Mouse (Mus musculus) forebrain, embryonic 10.5 days (tissue): ENCODE data around the gene Dnm3. TPM values are rescaled to one million over a fixed set of nuclear protein-coding genes. Genes with fewer than 3 reads are reported as not detected.

Source experiments
- DNase-seq: peaks from one replicate; pipeline ENCODE4 v3.0.0-alpha.2; 2017; ENCODE audit warnings: low spot score; ENCODE audit errors: extremely low spot score
- H3K27ac ChIP-seq: fragments of 300-500 bp; sonication (generic); 2 replicates; pipeline ENCODE4 v1.5.1; 2016; ENCODE audit warnings: mild to moderate bottlenecking
- H3K27me3 ChIP-seq: fragments of 300-500 bp; sonication (generic); 2 replicates; pipeline ENCODE4 v1.6.1; 2016; ENCODE audit warnings: mild to moderate bottlenecking; ENCODE audit not compliant: poor library complexity, severe bottlenecking
- H3K36me3 ChIP-seq: fragments of 300-500 bp; sonication (generic); replicated peaks from 2 replicates; pipeline ENCODE4 v1.6.1; 2016; ENCODE audit warnings: mild to moderate bottlenecking, moderate library complexity
- H3K4me1 ChIP-seq: fragments of 300-500 bp; sonication (generic); 2 replicates; pipeline ENCODE4 v1.6.1; 2016
- H3K4me3 ChIP-seq: fragments of 300-500 bp; sonication (generic); 2 replicates; pipeline ENCODE4 v1.5.1; 2016; ENCODE audit warnings: mild to moderate bottlenecking, moderate library complexity
- H3K9me3 ChIP-seq: fragments of 300-500 bp; sonication (generic); 2 replicates; pipeline ENCODE4 v1.6.1; 2016; ENCODE audit warnings: mild to moderate bottlenecking, moderate library complexity
- WGBS: fragments of 180-500 bp; shearing (Covaris S2); methylation state at CpG from one replicate; pipeline ENCODE4 v1.1.7; 2016; 5-methylcytosine and 5-hydroxymethylcytosine counted together
- polyA plus RNA-seq: library from polyadenylated mRNA; unstranded; fragments of >200 nt; fragmentation: Nextera tagmentation; extraction: Ambion mirVana; gene quantifications from 2 replicates; pipeline ENCODE4 v1.2.1, GENCODE M21; 2016

Gene Dnm3
- polyA plus RNA-seq, 1 experiment from 2014 or later: 2.6 TPM

- no peak overlapping the region for H3K4me3 ChIP-seq
- H3K27ac ChIP-seq: no peak overlapping the region
- no peaks in the 10 kb centered on the region for H3K9me3 ChIP-seq
- H3K4me1 ChIP-seq: no peaks in the 10 kb centered on the region
- 89% methylated on average over 3 of the region's 3 CpGs for WGBS
- no peaks in the 10 kb centered on the region for H3K27me3 ChIP-seq
- no peaks in the 10 kb centered on the region for H3K36me3 ChIP-seq
- DNase-seq: no peak
Measured at GRCm38 (mm10) chr1:162092899-162093659, 384.8 kb downstream of the Dnm3 start.

GRCm38 (mm10) chr1:162092401-162092800 is 385.4 kb downstream of the Dnm3 start:
- WGBS: 90% methylated on average over 8 of the region's 8 CpGs
- Histone ChIP-seq H3K36me3 (no peaks in the 10 kb centered on the region), H3K27me3 (no peaks in the 10 kb centered on the region), H3K27ac (no peak overlapping the region), H3K9me3 (no peaks in the 10 kb centered on the region), H3K4me1 (no peaks in the 10 kb centered on the region), H3K4me3 (no peak overlapping the region)
- no peak for DNase-seq

DNA sequence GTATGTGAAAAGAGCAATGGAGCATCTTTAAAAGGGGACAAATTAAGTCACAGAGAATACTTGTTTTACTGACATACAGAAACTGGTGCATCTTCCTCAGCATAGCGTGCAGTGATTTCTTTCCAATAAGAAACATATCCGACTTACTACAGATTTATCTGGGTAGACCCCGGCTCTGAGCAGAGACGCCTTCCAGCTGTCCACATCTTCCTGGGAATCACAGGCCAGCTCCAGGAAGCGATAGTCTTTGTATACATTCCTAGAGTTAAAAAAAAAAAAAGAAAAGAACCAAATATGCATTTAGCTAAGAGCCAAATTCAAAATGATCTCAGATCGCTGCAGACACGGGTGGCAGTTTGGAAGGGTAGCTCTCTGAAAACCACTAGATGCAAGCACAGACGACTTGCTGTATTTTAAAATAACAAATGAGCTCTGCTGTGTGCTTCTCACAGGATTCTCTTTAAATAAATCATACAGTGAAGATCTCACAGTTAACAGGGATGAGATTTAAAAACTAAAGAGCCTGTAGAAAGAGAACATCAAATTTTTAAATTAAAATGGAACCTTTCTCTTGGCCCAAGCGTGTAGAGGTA is 393.9 kb downstream of the Dnm3 start:
- H3K9me3 ChIP-seq: no peaks in the 10 kb centered on the region
- no peaks in the 10 kb centered on the region for H3K27me3 ChIP-seq
- WGBS: 85% methylated on average over 9 of the region's 9 CpGs
- H3K4me1 ChIP-seq: no peaks in the 10 kb centered on the region
- H3K27ac ChIP-seq: no peak overlapping the region
- H3K36me3 ChIP-seq: no peaks in the 10 kb centered on the region
- DNase-seq: no peak
- H3K4me3 ChIP-seq: no peak overlapping the region

- no peak overlapping the region for H3K4me3 ChIP-seq
- DNase-seq: no peak
- H3K4me1 ChIP-seq: no peaks in the 10 kb centered on the region
- no peaks in the 10 kb centered on the region for H3K36me3 ChIP-seq
- H3K9me3 ChIP-seq: no peaks in the 10 kb centered on the region
- H3K27me3 ChIP-seq: no peaks in the 10 kb centered on the region
- no peak overlapping the region for H3K27ac ChIP-seq
- WGBS: 89% methylated on average over 2 of the region's 2 CpGs
Measured at GRCm38 (mm10) chr1:162083354-162083753, 394.5 kb downstream of the Dnm3 start.

- Histone ChIP-seq H3K27me3 (no peaks in the 10 kb centered on the region), H3K4me1 (peaks cover under 1% of the 10 kb centered on the region; the same call in 1 of the 2 replicates), H3K27ac (0 out of 2 replicates have a peak overlapping the region, but pooled peaks have one; percentile 20), H3K4me3 (no peak overlapping the region), H3K36me3 (no peaks in the 10 kb centered on the region), H3K9me3 (no peaks in the 10 kb centered on the region)
- no peak for DNase-seq
- WGBS: 90% methylated on average over 7 of the region's 7 CpGs
Measured at GRCm38 (mm10) chr1:162082711-162083110, 395.1 kb downstream of the Dnm3 start.

- no peaks in the 10 kb centered on the region for H3K36me3 ChIP-seq
- H3K9me3 ChIP-seq: no peaks in the 10 kb centered on the region
- 90% methylated on average over 8 of the region's 8 CpGs for WGBS
- no peak overlapping the region for H3K4me3 ChIP-seq
- H3K27me3 ChIP-seq: no peaks in the 10 kb centered on the region
- no peak overlapping the region for H3K27ac ChIP-seq
- peaks cover 9% of the 10 kb centered on the region for H3K4me1 ChIP-seq
- DNase-seq: no peak
Measured at GRCm38 (mm10) chr1:162081693-162082372, 396.0 kb downstream of the Dnm3 start.

GRCm38 (mm10) chr1:162079989-162080388 is 397.8 kb downstream of the Dnm3 start:
- no peak overlapping the region for H3K4me3 ChIP-seq
- no peaks in the 10 kb centered on the region for H3K36me3 ChIP-seq
- peaks cover 24% of the 10 kb centered on the region for H3K4me1 ChIP-seq
- no peak for DNase-seq
- no peak overlapping the region for H3K27ac ChIP-seq
- H3K9me3 ChIP-seq: no peaks in the 10 kb centered on the region
- H3K27me3 ChIP-seq: no peaks in the 10 kb centered on the region
- 93% methylated on average over 7 of the region's 7 CpGs for WGBS

DNA sequence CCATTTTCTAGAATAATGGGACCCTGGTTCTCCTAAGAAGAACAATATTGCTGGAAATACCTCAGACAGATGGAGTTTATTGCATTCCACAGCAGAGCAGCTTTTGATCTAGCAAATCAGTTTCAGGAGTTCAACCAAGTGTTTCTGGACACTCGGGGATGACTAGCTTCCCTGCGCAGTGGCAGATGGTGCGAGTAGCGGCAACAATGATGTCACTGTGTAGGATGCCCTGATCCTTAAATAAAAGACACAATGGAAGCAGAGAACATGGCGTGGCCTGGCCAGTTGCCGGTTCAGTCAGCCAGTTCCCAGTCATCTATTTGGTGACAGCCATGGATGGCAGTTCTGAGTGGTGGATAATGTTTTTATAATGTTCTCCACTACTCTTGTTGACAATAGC is 400.4 kb downstream of the Dnm3 start:
- Histone ChIP-seq H3K4me1 (peaks cover 35% of the 10 kb centered on the region), H3K9me3 (no peaks in the 10 kb centered on the region), H3K27me3 (no peaks in the 10 kb centered on the region), H3K4me3 (no peak overlapping the region), H3K27ac (peak overlapping the region; percentile 48), H3K36me3 (no peaks in the 10 kb centered on the region)
- 80% methylated on average over 6 of the region's 6 CpGs for WGBS
- DNase-seq: no peak

DNA sequence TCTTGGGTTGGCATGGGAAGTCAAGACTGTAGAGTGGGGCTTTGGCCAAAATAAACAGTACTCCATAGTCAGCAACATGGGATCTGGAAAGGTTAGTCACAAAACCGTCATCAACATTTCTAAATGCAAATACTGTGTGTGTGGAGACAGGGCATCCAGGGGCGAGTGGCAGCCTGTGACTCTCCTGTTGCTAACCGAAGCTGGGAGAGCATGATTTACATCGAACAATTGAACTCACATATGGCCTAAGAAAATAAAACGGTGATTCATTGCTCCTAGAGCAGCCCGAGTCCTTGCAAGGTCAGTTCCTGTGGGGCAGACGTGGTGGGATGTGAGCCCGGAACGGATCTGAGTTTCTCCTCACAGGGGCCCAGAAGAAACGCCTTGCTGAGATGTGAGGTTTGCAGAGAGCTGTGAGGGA is 401.2 kb downstream of the Dnm3 start:
- no peaks in the 10 kb centered on the region for H3K36me3 ChIP-seq
- no peaks in the 10 kb centered on the region for H3K9me3 ChIP-seq
- no peak for DNase-seq
- H3K27ac ChIP-seq: peak overlapping the region; percentile 68
- peaks cover 35% of the 10 kb centered on the region for H3K4me1 ChIP-seq
- 75% methylated on average over 10 of the region's 10 CpGs for whole genome bisulfite sequencing
- H3K27me3 ChIP-seq: no peaks in the 10 kb centered on the region
- H3K4me3 ChIP-seq: no peak overlapping the region

GRCm38 (mm10) chr1:162075831-162076230 is 402.0 kb downstream of the Dnm3 start:
- H3K27me3 ChIP-seq: no peaks in the 10 kb centered on the region
- peak overlapping the region; percentile 77 for H3K27ac ChIP-seq
- WGBS: 81% methylated on average over 10 of the region's 10 CpGs
- no peaks in the 10 kb centered on the region for H3K36me3 ChIP-seq
- no peaks in the 10 kb centered on the region for H3K9me3 ChIP-seq
- no peak overlapping the region for H3K4me3 ChIP-seq
- DNase-seq: no peak
- peaks cover 35% of the 10 kb centered on the region for H3K4me1 ChIP-seq

DNA sequence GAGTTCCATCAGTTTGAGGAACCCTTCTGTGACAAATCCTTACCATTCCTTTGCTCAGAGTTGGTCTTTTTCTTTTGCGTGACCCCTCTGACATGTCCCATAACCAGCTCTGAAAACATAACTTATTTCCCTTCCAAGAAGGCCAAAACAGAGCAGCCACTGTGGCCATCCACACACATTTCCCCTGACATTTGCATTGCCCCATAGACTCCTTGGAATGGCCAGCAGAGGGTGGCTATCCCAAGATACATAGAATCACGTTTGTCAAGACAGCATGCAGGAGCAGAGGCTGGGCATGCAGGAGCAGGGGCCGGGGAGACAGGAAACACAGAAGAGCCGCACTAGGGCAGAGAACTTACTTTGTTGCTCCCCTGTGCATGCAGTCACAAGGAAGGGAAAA is 402.4 kb downstream of the Dnm3 start:
- DNase-seq: no peak
- H3K27me3 ChIP-seq: no peaks in the 10 kb centered on the region

GRCm38 (mm10) chr1:162074626-162075410 is 403.0 kb downstream of the Dnm3 start:
- no peaks in the 10 kb centered on the region for H3K9me3 ChIP-seq
- WGBS: 63% methylated on average over 17 of the region's 17 CpGs
- no peak for DNase-seq
- H3K4me1 ChIP-seq: peaks cover 35% of the 10 kb centered on the region
- peak overlapping the region; percentile 77 for H3K27ac ChIP-seq
- H3K36me3 ChIP-seq: no peaks in the 10 kb centered on the region
- H3K27me3 ChIP-seq: no peaks in the 10 kb centered on the region
- H3K4me3 ChIP-seq: no peak overlapping the region

More for the DNA sequence above, 402.4 kb downstream of the Dnm3 start:
- WGBS: 57% methylated on average over 4 of the region's 4 CpGs
- Histone ChIP-seq H3K4me1 (peaks cover 35% of the 10 kb centered on the region), H3K36me3 (no peaks in the 10 kb centered on the region), H3K4me3 (no peak overlapping the region), H3K27ac (peak overlapping the region; percentile 77), H3K9me3 (no peaks in the 10 kb centered on the region)
